ENCODE assay signal across 20 mouse cellular contexts in the genomic region with DNA sequence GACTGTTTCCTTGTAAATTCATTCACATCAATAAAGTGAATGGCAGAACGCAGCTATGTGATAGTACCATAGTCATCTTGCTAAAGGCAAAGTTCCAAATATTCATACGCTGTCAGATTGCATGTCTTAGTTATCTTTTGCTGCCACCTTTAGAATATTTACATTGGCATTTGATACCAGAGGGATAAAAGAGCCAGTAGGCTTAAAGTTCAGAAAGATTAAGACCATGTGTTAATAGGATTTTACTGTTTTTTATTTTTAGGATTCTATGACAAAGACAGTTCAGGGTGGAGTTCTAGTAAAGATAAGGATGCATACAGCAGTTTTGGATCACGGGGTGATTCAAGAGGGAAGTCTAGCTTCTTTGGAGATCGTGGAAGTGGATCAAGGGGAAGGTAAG.
"Had no signal": no experiment of that assay in that cellular context is flagged by ENCODE, and none has a peak within 500 bp of the region (broad histone marks: within the 10 kb centered on the region; RNA-seq: fewer than 3 reads in every experiment).

No protein-coding gene starts in this region.

- H3K4me1 ChIP-seq: stomach, embryonic 15.5 days had no signal

- DNase-seq: kidney, adult 2 months; kidney, postnatal 36 days; layer of hippocampus, postnatal 36 days; lung, embryonic 14.5 days; midbrain, embryonic 14.5 days; right cerebral cortex, adult 18-20 months; right cerebral cortex, postnatal 14 days; right cerebral cortex, postnatal 4 days; thymus, postnatal 4 days had no signal

- H3K4me2 ChIP-seq: liver, embryonic 12.5 days; lung, embryonic 14.5 days; midbrain, embryonic 11.5 days; neural tube, embryonic 12.5 days; neural tube, embryonic 15.5 days; stomach, embryonic 15.5 days had no signal

- H3K4me3 ChIP-seq: left cerebral cortex, adult 2 months; liver, embryonic 12.5 days; megakaryocyte, embryonic 14.5 days; neural tube, embryonic 12.5 days; neural tube, embryonic 15.5 days; stomach, embryonic 15.5 days had no signal

- H3K27ac ChIP-seq: kidney, postnatal 0 days; left cerebral cortex, adult 2 months; liver, embryonic 12.5 days; macrophage; neural tube, embryonic 12.5 days; neural tube, embryonic 15.5 days; stomach, embryonic 15.5 days had no signal

- H3K9ac ChIP-seq: liver, embryonic 12.5 days; lung, embryonic 14.5 days; neural tube, embryonic 12.5 days; neural tube, embryonic 15.5 days; stomach, embryonic 15.5 days had no signal

- H3K27me3 ChIP-seq: liver, embryonic 12.5 days; megakaryocyte, embryonic 14.5 days; neural tube, embryonic 12.5 days; neural tube, embryonic 15.5 days; stomach, embryonic 15.5 days had no signal

- ATAC-seq: intestine, postnatal 0 days; liver, embryonic 12.5 days; lung, postnatal 0 days had no signal

- H3K9me3 ChIP-seq: liver, embryonic 12.5 days; megakaryocyte, embryonic 14.5 days; neural tube, embryonic 12.5 days; neural tube, embryonic 15.5 days; stomach, embryonic 15.5 days had no signal
